In the genomic region with DNA sequence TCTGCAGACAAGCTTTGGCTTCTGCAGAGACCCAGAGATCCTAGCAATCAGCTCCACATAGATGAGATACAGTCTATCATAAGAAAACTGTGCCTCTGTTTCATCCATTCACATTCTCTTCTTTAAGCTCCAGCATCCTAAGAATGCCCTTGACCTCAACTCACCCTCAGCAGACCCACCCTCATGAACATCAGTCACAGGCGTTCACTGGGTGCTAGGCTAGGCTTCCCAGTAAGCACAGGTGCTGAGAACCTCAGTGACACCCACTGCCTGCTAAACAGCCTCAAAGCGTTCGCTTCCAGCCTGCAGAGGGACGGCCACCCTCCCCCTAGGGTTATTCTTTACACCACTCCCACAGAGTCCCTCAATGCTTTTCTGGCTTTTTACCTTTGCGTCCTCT, we compare ENCODE assay signal across 30 mouse cellular contexts.
DNase-seq lines count a peak whose midpoint lies in the region; ATAC-seq and TF ChIP-seq lines count a peak whose summit lies in the region.
"Had no signal": no experiment of that assay in that cellular context is flagged by ENCODE, and none has a peak within 500 bp of the region (broad histone marks: within the 10 kb centered on the region; RNA-seq: fewer than 3 reads in every experiment).

No protein-coding gene starts in this region.

- H3K9me3 ChIP-seq in heart, embryonic 14.5 days (ENCODE audit: control insufficient read depth, low read length) = no peaks in the 10 kb centered on the region
- no peaks in the 10 kb centered on the region for H3K9me3 ChIP-seq in heart, embryonic 11.5 days (replicated peaks; ENCODE audit: control insufficient read depth, low read length)
- H3K9me3 ChIP-seq: heart, embryonic 12.5 days; hindbrain, embryonic 10.5 days; hindbrain, embryonic 15.5 days; limb, embryonic 13.5 days; megakaryocyte, embryonic 14.5 days; midbrain, embryonic 12.5 days; neural tube, embryonic 12.5 days; stomach, embryonic 15.5 days had no signal

- TF ChIP-seq CTCF in layer of hippocampus, adult 2 months (conservative IDR thresholded peaks at IDR 0.05) = no peak

- no peak for DNase-seq in layer of hippocampus, adult 2 months (ENCODE audit: low spot score in 2 of 2)
- no peak for DNase-seq in layer of hippocampus, adult 9-11 months
- peak; percentile 50 for DNase-seq in ZHBTc4 (ENCODE audit: low read depth, low spot score)
- DNase-seq in right cerebral cortex, postnatal 10 days (ENCODE audit: low spot score in 2 of 2) = no peak
- DNase-seq: adrenal gland, postnatal 10 days; cerebellum, adult 11-12 months; cerebellum, adult 9-11 months; forebrain, postnatal 0 days; gastrocnemius, postnatal 14 days; kidney, adult 9 months; kidney, postnatal 10 days; liver, postnatal 0 days; lung, postnatal 36 days; right cerebral cortex, adult 18-20 months had no signal

- no peaks in the 10 kb centered on the region for H3K27me3 ChIP-seq in heart, embryonic 14.5 days (ENCODE audit: control insufficient read depth, insufficient read depth, low read length)
- H3K27me3 ChIP-seq in heart, embryonic 11.5 days (ENCODE audit: control insufficient read depth, insufficient read depth, low read length) = no peaks in the 10 kb centered on the region
- H3K27me3 ChIP-seq: heart, embryonic 12.5 days; hindbrain, embryonic 15.5 days; limb, embryonic 13.5 days; megakaryocyte, embryonic 14.5 days; midbrain, embryonic 12.5 days; neural tube, embryonic 12.5 days; stomach, embryonic 15.5 days had no signal

- no peak for ATAC-seq in heart, embryonic 14.5 days (ENCODE audit: insufficient number of reproducible peaks, insufficient read depth, low FRiP score, low read depth)
- no peak for ATAC-seq in heart, embryonic 11.5 days (replicated peaks; ENCODE audit: insufficient number of reproducible peaks, low FRiP score, low TSS enrichment)
- 0 out of 2 replicates have a peak, but pooled peaks have one; percentile 18 for ATAC-seq in megakaryocyte progenitor cell, adult 5-6 weeks (replicated peaks; ENCODE audit: poor library complexity)
- ATAC-seq: CD4-positive, CD25-positive, alpha-beta regulatory T cell, adult 4 months; forebrain, postnatal 0 days; inflammation-experienced regulatory T-cells, adult 6 months; liver, postnatal 0 days had no signal

- 0 out of 4 replicates have a peak overlapping the region, but pooled peaks have one; percentile 18 to 28 for H3K27ac ChIP-seq in heart, embryonic 14.5 days (replicated peaks in 1 of 2; ENCODE audit: control insufficient read depth in 1 of 2, insufficient read depth in 1 of 2, low read depth in 2 of 2, low read length in 2 of 2)
- no peak overlapping the region for H3K27ac ChIP-seq in heart, embryonic 11.5 days (ENCODE audit: low read depth, low read length)
- peak overlapping the region; percentile 55 for H3K27ac ChIP-seq in layer of hippocampus, adult 2 months
- H3K27ac ChIP-seq: hindbrain, embryonic 10.5 days; hindbrain, embryonic 15.5 days; limb, embryonic 13.5 days; midbrain, embryonic 12.5 days; neural tube, embryonic 12.5 days; stomach, embryonic 15.5 days had no signal

- 61% methylated on average over 5 of the region's 5 CpGs for WGBS in heart, embryonic 14.5 days
- WGBS in heart, embryonic 11.5 days (ENCODE audit: insufficient replicate concordance) = 81% methylated on average over 5 of the region's 5 CpGs

- H3K9ac ChIP-seq in heart, embryonic 14.5 days (ENCODE audit: low read length) = no peak overlapping the region
- no peak overlapping the region for H3K9ac ChIP-seq in heart, embryonic 11.5 days (ENCODE audit: low read depth, low read length)
- H3K9ac ChIP-seq: forebrain, postnatal 0 days; heart, embryonic 12.5 days; hindbrain, embryonic 15.5 days; limb, embryonic 13.5 days; liver, postnatal 0 days; midbrain, embryonic 12.5 days; neural tube, embryonic 12.5 days; stomach, embryonic 15.5 days had no signal

- H3K4me2 ChIP-seq in heart, embryonic 14.5 days (ENCODE audit: low read length) = no peak overlapping the region
- H3K4me2 ChIP-seq in heart, embryonic 11.5 days = no peak overlapping the region
- H3K4me2 ChIP-seq: heart, embryonic 12.5 days; hindbrain, embryonic 15.5 days; limb, embryonic 13.5 days; liver, embryonic 11.5 days; midbrain, embryonic 12.5 days; neural tube, embryonic 12.5 days; stomach, embryonic 15.5 days had no signal

- peaks cover 99% of the 10 kb centered on the region for H3K36me3 ChIP-seq in heart, embryonic 14.5 days (ENCODE audit: control insufficient read depth, insufficient read depth, low read length)
- H3K36me3 ChIP-seq in heart, embryonic 11.5 days (ENCODE audit: control insufficient read depth, insufficient read depth, low read length) = peaks cover 28% of the 10 kb centered on the region

- peaks cover 7 to 29% of the 10 kb centered on the region in 2 experiments for H3K4me1 ChIP-seq in heart, embryonic 14.5 days (ENCODE audit: control insufficient read depth in 2 of 2, insufficient read depth in 2 of 2, low read length in 2 of 2)
- peaks cover 9% of the 10 kb centered on the region for H3K4me1 ChIP-seq in heart, embryonic 11.5 days (ENCODE audit: control insufficient read depth, insufficient read depth, low read length)
- H3K4me1 ChIP-seq: hindbrain, embryonic 10.5 days; hindbrain, embryonic 15.5 days; midbrain, embryonic 12.5 days; neural tube, embryonic 12.5 days; stomach, embryonic 15.5 days had no signal

- no peak overlapping the region for H3K4me3 ChIP-seq in heart, embryonic 14.5 days (ENCODE audit: control insufficient read depth in 1 of 2, insufficient read depth in 1 of 2, low read depth in 1 of 2, low read length in 2 of 2)
- no peak overlapping the region for H3K4me3 ChIP-seq in heart, embryonic 11.5 days (ENCODE audit: low read depth, low read length)
- H3K4me3 ChIP-seq in layer of hippocampus, adult 2 months = no peak overlapping the region
- H3K4me3 ChIP-seq: erythroblast, embryonic 14.5 days; heart, embryonic 12.5 days; hindbrain, embryonic 10.5 days; hindbrain, embryonic 15.5 days; limb, embryonic 13.5 days; megakaryocyte, embryonic 14.5 days; midbrain, embryonic 12.5 days; myocyte; neural tube, embryonic 12.5 days; stomach, embryonic 15.5 days had no signal
